In genomic region chr6:71398829-71399609, GRCm38 (mm10) we compare ENCODE assay signal across 9 mouse cellular contexts. TPM values are rescaled to one million over a fixed set of nuclear protein-coding genes. Genes with fewer than 3 reads are reported as not detected.
A peak's percentile ranks its signal among the peaks of the same experiment; 100 is the strongest.
DNase-seq lines count a peak whose midpoint lies in the region; ATAC-seq and TF ChIP-seq lines count a peak whose summit lies in the region.
"Had no signal": no experiment of that assay in that cellular context is flagged by ENCODE, and none has a peak within 500 bp of the region (broad histone marks: within the 10 kb centered on the region; RNA-seq: fewer than 3 reads in every experiment).

No protein-coding gene starts in this region.

- H3K4me1 ChIP-seq in ES-E14 (ENCODE audit: control insufficient read depth in 2 of 2, insufficient read depth in 2 of 2, low read length in 2 of 2, poor library complexity in 1 of 2): 0 out of 4 replicates have a peak, but pooled peaks cover 0 to 1% of the 10 kb centered on the region in 2 experiments
- H3K4me1 ChIP-seq: limb, embryonic 13.5 days had no signal

- no peak overlapping the region for H3K27ac ChIP-seq in ES-E14 (ENCODE audit: insufficient read depth, low read depth, low read length, poor library complexity, severe bottlenecking)
- H3K27ac ChIP-seq: limb, embryonic 13.5 days had no signal

- peak; percentile 50 for DNase-seq in kidney, adult 9 months
- DNase-seq in kidney, adult 11 months: no peak
- peak; percentile 25 to 39 for DNase-seq in B cell, adult 2 months
- DNase-seq in ES-E14 (ENCODE audit: low read depth, low spot score): peak; percentile 24
- peak; percentile 8 for DNase-seq in embryo, embryonic 11.5 days (ENCODE audit: low read depth, low spot score)
- peak; percentile 45 for DNase-seq in mesoderm, embryonic 11.5 days (ENCODE audit: low read depth, low spot score)
- no peak for DNase-seq in gastrocnemius, postnatal 14 days

- no peak overlapping the region for H3K4me3 ChIP-seq in ES-E14 (ENCODE audit: insufficient read depth in 1 of 2, low read depth in 1 of 2, low read length in 2 of 2, poor library complexity in 1 of 2, severe bottlenecking in 1 of 2)
- H3K4me3 ChIP-seq: limb, embryonic 13.5 days had no signal

- in situ Hi-C loops in ES-E14 (cut with MboI; ENCODE audit: low sequenced_read_pairs in 2 of 2, unreplicated experiment in 2 of 2): loop anchor here in 1 of 2 experiments (10.0 kb wide), 1 partner anchor 244 kb away; no protein-coding TSS in a partner anchor

- no peaks in the 10 kb centered on the region; the same call in 1 of the 2 replicates for H3K36me3 ChIP-seq in ES-E14 (ENCODE audit: control insufficient read depth, insufficient read depth, low read length, poor library complexity, severe bottlenecking)

- no peak overlapping the region for H3K9ac ChIP-seq in ES-E14 (ENCODE audit: insufficient read depth, low read depth, low read length, poor library complexity, severe bottlenecking)
- H3K9ac ChIP-seq: limb, embryonic 13.5 days had no signal

- no peak for ATAC-seq in erythroblast, adult 5-6 weeks (replicated peaks; ENCODE audit: low FRiP score, poor library complexity, severe bottlenecking)

- intact Hi-C loops in gastrocnemius, postnatal 14 days (cut with DNase I; ENCODE audit: low total_unique reads): loop anchor here (5.0 kb wide), 1 partner anchor 232 kb away; no protein-coding TSS in a partner anchor

- H3K9me3 ChIP-seq in ES-E14 (ENCODE audit: control insufficient read depth, insufficient read depth, low read depth, low read length): no peaks in the 10 kb centered on the region
- H3K9me3 ChIP-seq: limb, embryonic 13.5 days had no signal

TF ChIP-seq in ES-E14, 5 proteins besides CTCF, POLR2A, EP300 and RAD21:
- peak; percentile 16; the same call in 1 of the 2 replicates for TF ChIP-seq ZC3H11A (IDR thresholded peaks at IDR 0.05; ENCODE audit: borderline replicate concordance, low read depth, low read length)
- TF ChIP-seq ZNF384 (IDR thresholded peaks at IDR 0.05; ENCODE audit: low read depth, low read length): no peak
- TF ChIP-seq CHD2 (IDR thresholded peaks at IDR 0.05; ENCODE audit: low read depth, low read length): no peak

RNA-seq across cellular contexts. Expression of gene Cd8a, which starts 25.8 kb away (rescaled TPM):
- 0.13 and 0.32 TPM in 2 replicates for total RNA-seq in ES-E14 (2012; rRNA removed)
- total RNA-seq in erythroblast, adult 5-6 weeks (2015; ENCODE audit: low replicate concordance): not detected in 2 replicates
- total RNA-seq in erythroblast, adult 5-6 weeks (2017; ENCODE audit: low replicate concordance): not detected in 2 replicates
- under 1 TPM in 1 of 2 experiments, not detected in 1; 0.10 TPM for total RNA-seq in gastrocnemius, postnatal 14 days (2021)

RNA-seq across cellular contexts. Expression of gene Rmnd5a, which starts 41.4 kb away (rescaled TPM):
- total RNA-seq in ES-E14 (2012; rRNA removed): 44.6 and 52.3 TPM in 2 replicates
- 51.5 and 62.5 TPM in 2 replicates for total RNA-seq in erythroblast, adult 5-6 weeks (2015; ENCODE audit: low replicate concordance)
- 129 and 137 TPM in 2 replicates for total RNA-seq in erythroblast, adult 5-6 weeks (2017; ENCODE audit: low replicate concordance)
- total RNA-seq in gastrocnemius, postnatal 14 days (2021): 10 to 100 TPM; 58.8 to 64.5 TPM

Comparison
In these comparisons a context has a peak if more than half of its experiments do, and no peak if none do; other contexts are left out.
1. DNase-seq: peak in kidney, adult 9 months (single experiment), B cell, adult 2 months (2 of 2), ES-E14 (single experiment), embryo, embryonic 11.5 days (single experiment) and mesoderm, embryonic 11.5 days (single experiment); none in kidney, adult 11 months (single experiment) and gastrocnemius, postnatal 14 days (single experiment).